Comparison of ENCODE assay signal across 14 mouse cellular contexts in the genomic region with DNA sequence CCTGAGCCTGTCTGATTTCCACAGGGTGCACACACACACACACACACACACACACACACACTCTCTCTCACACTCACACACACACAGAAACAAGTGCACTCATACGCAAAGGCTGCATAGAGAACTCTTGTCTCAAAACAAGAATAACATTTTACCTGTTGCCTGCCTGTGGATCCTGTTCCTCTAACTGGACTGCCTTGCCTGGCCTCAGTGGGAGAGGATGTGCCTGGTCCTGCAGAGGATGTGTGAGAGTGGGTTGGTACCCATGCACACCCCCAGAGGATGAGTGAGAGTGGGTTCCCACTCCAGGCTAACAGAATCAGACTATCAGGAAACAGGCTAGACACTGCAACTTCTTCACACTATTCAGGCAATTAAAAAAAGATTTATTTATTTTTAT.
"Had no signal": no experiment of that assay in that cellular context is flagged by ENCODE, and none has a peak within 500 bp of the region (broad histone marks: within the 10 kb centered on the region; RNA-seq: fewer than 3 reads in every experiment).

No protein-coding gene starts in this region.

- H3K27ac ChIP-seq: midbrain, embryonic 12.5 days had no signal

- H3K9ac ChIP-seq: liver, embryonic 13.5 days; liver, postnatal 0 days; midbrain, embryonic 12.5 days; neural tube, embryonic 15.5 days had no signal

- ATAC-seq: liver, postnatal 0 days had no signal

- DNase-seq: kidney, adult 11 months; kidney, adult 9 months; kidney, postnatal 36 days; layer of hippocampus, adult 9-11 months; layer of hippocampus, postnatal 36 days; liver, embryonic 13.5 days; liver, postnatal 0 days; lung, postnatal 36 days; right cerebral cortex, adult 18-20 months; right cerebral cortex, postnatal 25 days; thymus, adult 18-20 months; thymus, postnatal 14 days had no signal

- H3K27me3 ChIP-seq: liver, embryonic 13.5 days had no signal

- H3K9me3 ChIP-seq: liver, embryonic 13.5 days; midbrain, embryonic 12.5 days; neural tube, embryonic 15.5 days had no signal
